Mouse (Mus musculus) heart, adult 2 months (tissue): Measurements from ENCODE around the gene Gfod1. TPM values are rescaled to one million over a fixed set of nuclear protein-coding genes. Genes with fewer than 3 reads are reported as not detected.

Source experiments
- DNase-seq, 2 experiments: peaks; one replicate each; pipeline ENCODE4 v3.0.0; 2021
- H3K27ac ChIP-seq: fragments of 200-600 bp; 2 replicates; pipeline ENCODE4 v1.8.1; 2022
- H3K27me3 ChIP-seq: fragments of 200-500 bp; 2 replicates; pipeline ENCODE4 v1.6.1; 2012; ENCODE audit warnings: mild to moderate bottlenecking, low read length, inconsistent platforms, mixed read lengths; ENCODE audit not compliant: control insufficient read depth, insufficient read depth
- H3K36me3 ChIP-seq: fragments of 200-500 bp; 2 replicates; pipeline ENCODE4 v1.6.1; 2012; ENCODE audit warnings: low read length, inconsistent platforms; ENCODE audit not compliant: control insufficient read depth, insufficient read depth
- H3K4me1 ChIP-seq: fragments of 200-500 bp; 2 replicates; pipeline ENCODE4 v1.6.1; 2011; ENCODE audit warnings: low read length; ENCODE audit not compliant: control insufficient read depth, insufficient read depth
- H3K4me3 ChIP-seq: fragments of 200-600 bp; 2 replicates; pipeline ENCODE4 v1.8.1; 2022
- H3K79me2 ChIP-seq: fragments of 200-500 bp; replicated peaks from 2 replicates; pipeline ENCODE4 v1.6.1; 2012; ENCODE audit warnings: mild to moderate bottlenecking, inconsistent platforms, low read length, moderate library complexity, mixed read lengths; ENCODE audit not compliant: control insufficient read depth, insufficient read depth
- H3K9ac ChIP-seq: fragments of 200-500 bp; 2 replicates; pipeline ENCODE4 v1.6.1; 2012; ENCODE audit warnings: low read depth, mild to moderate bottlenecking, control low read depth, inconsistent platforms, low read length, mixed read lengths
- CTCF ChIP-seq: fragments of 200-600 bp; IDR thresholded peaks from 2 replicates; pipeline ENCODE4 v1.8.1; 2022; ENCODE audit warnings: antibody characterized with exemption, mild to moderate bottlenecking, moderate library complexity
- EP300 ChIP-seq: fragments of 200-500 bp; IDR thresholded peaks from 2 replicates; pipeline ENCODE4 v1.6.1; 2011; ENCODE audit warnings: low read depth, low read length, control low read depth; ENCODE audit not compliant: insufficient read depth
- POLR2A ChIP-seq: fragments of 200-500 bp; IDR thresholded peaks from 2 replicates; pipeline ENCODE4 v1.6.1; 2011; ENCODE audit warnings: mild to moderate bottlenecking, low read depth, low read length, control low read depth; ENCODE audit not compliant: insufficient read depth
- WGBS: fragments of 180-500 bp; shearing (Covaris S2); methylation state at CpG from one replicate; pipeline ENCODE4 v1.1.7; 2018; 5-methylcytosine and 5-hydroxymethylcytosine counted together
- intact Hi-C: fragments of 180-260 bp; cut with DNase I; formaldehyde crosslinking; loops from one replicate; pipeline ENCODE4 v1.15.1; 2025
- polyA plus RNA-seq: library from polyadenylated mRNA; depleted of rRNA; stranded (reverse); fragments of >200 nt; gene quantifications from 2 replicates; pipeline ENCODE4 v1.2.3, GENCODE M21; 2012
- total RNA-seq, 2 experiments: library from RNA; stranded (reverse); gene quantifications; 2 replicates each; pipeline ENCODE4 v1.2.3; 2021

Gene Gfod1
- total and polyA plus RNA-seq, 3 experiments: 9.5 to 34.1 (median 33.7) TPM

DNA sequence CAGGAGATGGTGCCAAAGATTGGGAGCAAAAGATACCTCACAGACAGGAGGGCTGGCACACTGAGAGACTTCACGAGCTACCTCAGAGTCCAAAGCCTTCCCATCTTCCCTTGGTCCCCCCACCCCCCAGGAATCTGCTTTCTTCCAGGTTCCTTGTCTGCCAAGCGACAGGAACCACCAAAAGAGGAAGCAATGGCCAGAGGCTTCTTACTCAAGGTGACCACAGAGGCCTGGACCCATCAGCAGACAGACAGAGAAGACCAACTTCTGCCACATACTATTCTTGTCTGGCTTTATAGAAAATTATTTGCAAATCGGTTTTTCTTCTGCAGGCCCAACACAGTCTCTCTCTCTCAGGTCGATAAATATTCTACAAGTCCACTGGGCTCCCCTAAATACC is 86.3 kb downstream of the Gfod1 start:
- Histone ChIP-seq H3K9ac (no peak overlapping the region), H3K36me3 (peaks cover 2% of the 10 kb centered on the region; the same call in 1 of the 2 replicates), H3K27ac (peak overlapping the region; percentile 37), H3K27me3 (no peaks in the 10 kb centered on the region), H3K4me1 (peaks cover 8% of the 10 kb centered on the region), H3K4me3 (no peak overlapping the region), H3K79me2 (0 out of 2 replicates have a peak, but pooled peaks cover 1% of the 10 kb centered on the region)
- no peak for TF ChIP-seq POLR2A
- no peak for TF ChIP-seq CTCF
- TF ChIP-seq EP300: no peak
- WGBS: 65% methylated on average over 4 of the region's 4 CpGs
- no peak for DNase-seq
- intact Hi-C loops: no loop called here

DNA sequence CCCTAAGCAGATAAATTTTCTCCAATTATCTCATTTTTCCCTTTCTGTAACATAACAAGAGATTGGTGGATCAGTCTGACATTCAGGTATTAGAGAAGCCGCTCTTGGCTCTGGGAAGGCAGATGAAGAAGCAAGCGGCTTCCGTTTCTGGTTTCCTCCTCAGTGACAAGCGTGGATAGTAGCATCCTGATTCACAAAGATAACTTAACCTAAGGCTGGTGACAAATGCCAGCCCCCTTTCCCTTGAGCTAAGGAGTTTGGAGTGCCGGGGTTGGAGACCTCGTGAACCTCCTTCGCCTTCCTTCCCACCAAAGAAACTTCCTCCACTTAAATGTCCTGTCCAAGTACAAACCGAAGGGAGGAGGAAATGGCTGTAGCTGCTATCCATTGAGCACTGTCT is 86.9 kb downstream of the Gfod1 start:
- Histone ChIP-seq H3K27me3 (no peaks in the 10 kb centered on the region), H3K27ac (no peak overlapping the region), H3K9ac (no peak overlapping the region), H3K4me3 (no peak overlapping the region), H3K79me2 (0 out of 2 replicates have a peak, but pooled peaks cover 1% of the 10 kb centered on the region), H3K4me1 (peaks cover 8% of the 10 kb centered on the region), H3K36me3 (peaks cover 2% of the 10 kb centered on the region; the same call in 1 of the 2 replicates)
- WGBS: 47% methylated on average over 8 of the region's 8 CpGs
- intact Hi-C loops: no loop called here
- TF ChIP-seq CTCF (no peak), POLR2A (no peak), EP300 (no peak)
- DNase-seq: no peak

DNA sequence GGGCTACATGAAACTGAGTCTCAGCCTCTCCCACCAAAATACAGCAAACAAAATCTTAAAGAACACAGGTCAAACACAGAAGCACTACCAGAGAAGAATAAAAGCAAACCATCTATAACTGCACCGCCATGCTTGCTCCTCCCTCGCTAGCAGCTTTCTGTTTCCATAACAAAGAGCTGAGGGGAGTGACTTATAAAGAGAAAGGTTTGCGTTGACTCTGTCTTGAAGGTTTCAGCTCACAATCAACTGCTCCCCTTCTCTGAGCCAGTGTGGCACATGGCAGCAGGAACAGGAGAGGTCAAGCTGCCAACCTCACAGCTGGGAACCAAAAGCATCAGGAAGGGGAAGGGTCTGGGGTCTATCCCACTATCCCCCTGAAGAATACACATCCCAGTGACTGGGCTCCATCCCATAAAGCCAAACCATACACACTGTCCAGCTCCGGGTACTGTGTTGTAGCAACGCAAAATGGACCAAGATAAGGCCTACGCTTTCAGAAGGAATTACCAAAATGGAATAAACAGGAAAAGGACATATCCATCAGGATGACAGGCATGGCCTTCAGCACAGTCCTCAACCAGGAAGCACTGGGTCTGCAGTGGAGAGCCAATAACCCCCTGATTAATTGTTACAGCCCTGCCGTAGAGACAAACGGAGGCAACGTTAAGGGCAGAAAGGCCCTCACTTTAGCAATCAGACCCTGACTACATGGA is 87.8 kb downstream of the Gfod1 start:
- Histone ChIP-seq H3K4me1 (peaks cover 10% of the 10 kb centered on the region), H3K27me3 (no peaks in the 10 kb centered on the region), H3K27ac (no peak overlapping the region), H3K9ac (no peak overlapping the region), H3K36me3 (peaks cover 2% of the 10 kb centered on the region; the same call in 1 of the 2 replicates), H3K79me2 (0 out of 2 replicates have a peak, but pooled peaks cover 2% of the 10 kb centered on the region), H3K4me3 (no peak overlapping the region)
- WGBS: 84% methylated on average over 9 of the region's 9 CpGs
- TF ChIP-seq EP300 (no peak), CTCF (no peak), POLR2A (no peak)
- intact Hi-C loops: no loop called here
- no peak for DNase-seq

DNA sequence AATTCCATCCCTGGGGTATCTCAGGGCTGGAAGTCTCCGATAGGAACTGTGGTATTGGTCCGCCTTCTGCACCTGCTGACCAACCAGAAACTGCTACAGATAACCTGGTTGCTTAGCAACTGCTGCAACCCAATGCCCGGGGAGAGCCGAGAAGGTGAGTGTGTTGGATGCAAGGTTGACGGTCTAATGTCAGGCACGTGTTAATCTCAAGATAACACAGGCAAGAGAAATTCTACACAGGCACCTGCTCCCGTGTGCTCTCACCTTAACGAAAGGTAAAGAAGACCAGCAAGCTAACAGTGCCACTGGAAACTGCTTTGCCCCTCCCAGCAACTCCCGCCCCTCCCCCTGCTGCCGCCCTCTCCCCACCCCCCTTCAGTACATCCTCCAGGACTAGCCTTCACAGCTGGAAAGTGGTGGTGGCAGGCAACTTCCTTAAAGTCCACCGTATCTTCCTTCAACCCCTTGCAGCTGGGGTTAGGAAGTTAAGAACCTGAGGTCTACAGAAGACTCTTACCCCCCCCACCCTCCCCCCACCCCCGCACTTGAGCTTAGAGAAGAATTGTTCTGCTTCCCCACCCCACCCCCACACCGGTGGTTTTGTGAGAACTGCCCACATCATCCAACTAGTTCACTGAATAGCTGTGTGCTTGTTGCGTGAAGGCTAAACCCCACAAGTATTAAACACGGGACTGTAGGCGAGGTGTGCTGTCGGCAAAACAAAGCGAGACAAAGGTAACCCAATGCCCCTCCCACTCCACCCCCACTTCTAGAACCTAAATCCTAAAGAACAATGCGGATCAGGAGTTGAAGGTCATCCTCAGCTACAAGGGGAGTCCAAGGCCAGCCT is 88.6 kb downstream of the Gfod1 start:
- Histone ChIP-seq H3K79me2 (0 out of 2 replicates have a peak, but pooled peaks cover 2% of the 10 kb centered on the region), H3K27ac (no peak overlapping the region), H3K4me1 (peaks cover 10% of the 10 kb centered on the region), H3K4me3 (no peak overlapping the region), H3K36me3 (peaks cover 2% of the 10 kb centered on the region; the same call in 1 of the 2 replicates), H3K9ac (no peak overlapping the region), H3K27me3 (no peaks in the 10 kb centered on the region)
- no peak for DNase-seq
- no peak for TF ChIP-seq CTCF
- no peak for TF ChIP-seq POLR2A
- TF ChIP-seq EP300: no peak
- WGBS: 41% methylated on average over 19 of the region's 19 CpGs
- intact Hi-C loops: no loop called here

DNA sequence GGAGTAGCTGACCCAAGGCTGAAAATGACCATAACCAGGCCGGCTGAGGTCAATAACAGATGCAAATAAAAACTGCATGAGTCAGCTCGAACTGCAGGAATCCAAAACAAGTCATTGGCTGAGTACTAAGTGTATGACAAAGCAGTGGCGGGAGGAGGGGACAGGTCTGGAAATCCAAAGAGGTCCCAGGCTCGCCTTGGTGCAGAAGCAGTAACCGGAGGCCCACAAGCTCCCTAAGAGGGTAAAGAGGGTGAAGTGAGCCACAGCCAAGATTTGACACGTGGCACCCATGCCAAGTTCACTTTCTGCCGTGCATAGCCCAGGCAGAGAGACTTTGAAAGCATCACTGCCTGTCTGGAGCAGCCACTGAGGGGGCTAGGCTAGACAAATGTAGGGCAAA is 91.6 kb downstream of the Gfod1 start:
- peaks cover 4% of the 10 kb centered on the region for H3K4me1 ChIP-seq
- no peaks in the 10 kb centered on the region for H3K27me3 ChIP-seq
- H3K27ac ChIP-seq: peak overlapping the region; percentile 67
- no peaks in the 10 kb centered on the region for H3K36me3 ChIP-seq
- 0 out of 2 replicates have a peak overlapping the region, but pooled peaks have one; percentile 7 for H3K9ac ChIP-seq
- WGBS: 36% methylated on average over 7 of the region's 7 CpGs
- H3K4me3 ChIP-seq: no peak overlapping the region
- peak; percentile 57 to 64 for DNase-seq
- no peak for TF ChIP-seq POLR2A
- 0 out of 2 replicates have a peak, but pooled peaks have one; percentile 12 for TF ChIP-seq EP300
- intact Hi-C loops: no loop called here
- H3K79me2 ChIP-seq: 0 out of 2 replicates have a peak, but pooled peaks cover 2% of the 10 kb centered on the region
